Mouse (Mus musculus): Measurements from ENCODE around the gene Gm9045. TPM values are rescaled to one million over a fixed set of nuclear protein-coding genes. Genes with fewer than 3 reads are reported as not detected.

Gene Gm9045
- polyA plus RNA-seq (2015; fragmentation: Nextera tagmentation; extraction: Ambion mirVana) = 0.12 TPM in 1 of 2 replicates, not detected in the other

DNA sequence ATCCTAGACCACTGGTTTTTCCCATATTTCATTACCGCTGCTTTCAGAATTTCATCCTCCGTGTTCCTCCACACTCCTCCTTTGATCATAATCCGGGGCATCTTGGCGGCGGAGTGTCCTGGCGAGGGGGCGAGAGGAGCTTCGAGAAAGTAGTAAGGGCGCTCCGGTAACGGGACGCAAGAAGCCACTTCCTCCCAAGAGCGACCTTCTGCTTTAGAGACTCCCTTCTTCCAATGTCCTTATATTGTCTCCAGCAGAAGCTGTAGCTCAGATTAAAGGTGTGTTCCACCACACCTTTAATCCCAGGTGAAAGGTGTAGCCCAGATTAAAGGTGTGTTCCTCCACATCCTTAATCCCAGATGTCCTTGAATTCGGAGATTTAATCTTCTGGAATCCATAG is at the start of gene Gm9045:
Gm9045 (minus strand) TSS at position 101 of the 400 bp plus-strand sequence.

GRCm38 (mm10) chr10:118354005-118354404 is 16.4 kb upstream of the Gm9045 start, which contains the start of gene Gm9049:
Gene Gm9049 (minus strand): TSS chr10:118354105.

GRCm38 (mm10) chr10:118348579-118348978 is 10.9 kb upstream of the Gm9045 start, which contains the start of gene Gm9048:
Gene Gm9048 (minus strand): TSS chr10:118348679.

DNA sequence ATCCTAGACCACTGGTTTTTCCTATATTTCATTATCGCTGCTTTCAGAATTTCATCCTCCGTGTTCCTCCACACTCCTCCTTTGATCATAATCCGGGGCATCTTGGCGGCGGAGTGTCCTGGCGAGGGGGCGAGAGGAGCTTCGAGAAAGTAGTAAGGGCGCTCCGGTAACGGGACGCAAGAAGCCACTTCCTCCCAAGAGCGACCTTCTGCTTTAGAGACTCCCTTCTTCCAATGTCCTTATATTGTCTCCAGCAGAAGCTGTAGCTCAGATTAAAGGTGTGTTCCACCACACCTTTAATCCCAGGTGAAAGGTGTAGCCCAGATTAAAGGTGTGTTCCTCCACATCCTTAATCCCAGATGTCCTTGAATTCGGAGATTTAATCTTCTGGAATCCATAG is 5.5 kb upstream of the Gm9045 start, which contains the start of gene Gm9046:
Gm9046 (minus strand) TSS at position 101 of the 400 bp plus-strand sequence.

GRCm38 (mm10) chr10:118332308-118332707 is 5.3 kb downstream of the Gm9045 start, which contains the start of gene Gm9044:
Gene Gm9044 (minus strand): TSS chr10:118332408.

GRCm38 (mm10) chr10:118326869-118327268 is 10.8 kb downstream of the Gm9045 start, which contains the start of gene Gm9040:
Gene Gm9040 (minus strand): TSS chr10:118326969.

DNA sequence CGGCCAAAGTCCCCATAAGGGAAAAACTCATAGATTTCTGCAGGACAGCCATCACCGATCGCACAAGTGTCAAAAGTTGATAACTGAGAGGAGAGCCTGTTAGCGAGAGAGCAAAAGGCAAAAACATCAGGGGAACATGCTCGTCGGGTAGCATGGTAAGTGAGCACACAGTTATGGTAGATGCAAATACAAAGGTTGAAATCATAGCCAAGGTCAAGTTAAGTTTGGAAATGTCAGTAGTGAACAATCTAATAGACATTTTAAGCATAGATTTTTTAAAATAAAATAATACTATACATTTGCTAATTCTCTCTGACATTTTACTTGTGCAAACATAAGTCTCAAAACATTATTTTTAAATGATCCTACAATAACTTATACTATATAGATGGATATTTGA is 42.7 kb downstream of the Gm9045 start, which contains the start of gene Iltifb:
Iltifb (minus strand) TSS at position 101 of the 400 bp plus-strand sequence.

Other genes with a start within 250 kb of the Gm9045 start
- gene Mdm1, start 196.0 kb downstream of the Gm9045 start, polyA plus RNA-seq (2015; fragmentation: Nextera tagmentation; extraction: Ambion mirVana) = 9.6 and 10.1 TPM in 2 replicates
- gene Il22, start 132.9 kb downstream of the Gm9045 start, polyA plus RNA-seq (2015; fragmentation: Nextera tagmentation; extraction: Ambion mirVana) = not detected in 2 replicates
- not detected in 2 replicates for gene Gm32717, start 97.1 kb downstream of the Gm9045 start, polyA plus RNA-seq (2015; fragmentation: Nextera tagmentation; extraction: Ambion mirVana)
- not detected in 2 replicates for gene Gm32802, start 79.1 kb downstream of the Gm9045 start, polyA plus RNA-seq (2015; fragmentation: Nextera tagmentation; extraction: Ambion mirVana)
- gene Iltifb, start 42.8 kb downstream of the Gm9045 start, polyA plus RNA-seq (2015; fragmentation: Nextera tagmentation; extraction: Ambion mirVana) = not detected in 2 replicates
- not detected in 2 replicates for gene Gm9040, start 10.9 kb downstream of the Gm9045 start, polyA plus RNA-seq (2015; fragmentation: Nextera tagmentation; extraction: Ambion mirVana)
- gene Gm9044, start 5.4 kb downstream of the Gm9045 start, polyA plus RNA-seq (2015; fragmentation: Nextera tagmentation; extraction: Ambion mirVana) = not detected in 2 replicates
- gene Gm9046, start 5.4 kb upstream of the Gm9045 start, polyA plus RNA-seq (2015; fragmentation: Nextera tagmentation; extraction: Ambion mirVana) = not detected in 2 replicates
- not detected in 2 replicates for gene Gm9048, start 10.8 kb upstream of the Gm9045 start, polyA plus RNA-seq (2015; fragmentation: Nextera tagmentation; extraction: Ambion mirVana)
- gene Gm9049, start 16.3 kb upstream of the Gm9045 start, polyA plus RNA-seq (2015; fragmentation: Nextera tagmentation; extraction: Ambion mirVana) = 0.12 TPM in 1 of 2 replicates, not detected in the other
- gene Ifng, start 103.2 kb upstream of the Gm9045 start, polyA plus RNA-seq (2015; fragmentation: Nextera tagmentation; extraction: Ambion mirVana) = 0.19 and 0.59 TPM in 2 replicates